Comparison of ENCODE assay signal across 14 mouse cellular contexts in genomic region chr4:132569115-132569514, GRCm38 (mm10). TPM values are rescaled to one million over a fixed set of nuclear protein-coding genes. Genes with fewer than 3 reads are reported as not detected.
DNase-seq lines count a peak whose midpoint lies in the region; ATAC-seq and TF ChIP-seq lines count a peak whose summit lies in the region.
"Had no signal": no experiment of that assay in that cellular context is flagged by ENCODE, and none has a peak within 500 bp of the region (broad histone marks: within the 10 kb centered on the region; RNA-seq: fewer than 3 reads in every experiment).

No protein-coding gene starts in this region.

- ATAC-seq in heart, postnatal 0 days (ENCODE audit: insufficient read depth, low read depth), result no peak
- no peak for ATAC-seq in midbrain, postnatal 0 days (ENCODE audit: low FRiP score)
- no peak for ATAC-seq in megakaryocyte-erythroid progenitor cell, adult 5-6 weeks (replicated peaks; ENCODE audit: low FRiP score, low TSS enrichment, poor library complexity, severe bottlenecking)
- ATAC-seq: forebrain, embryonic 15.5 days had no signal

- TF ChIP-seq CTCF in heart, postnatal 0 days (IDR thresholded peaks at IDR 0.05; ENCODE audit: low read depth), result peak; percentile 34
- TF ChIP-seq CTCF in midbrain, postnatal 0 days (IDR thresholded peaks at IDR 0.05), result peak; percentile 54
- peak; percentile 60; the same call in 1 of the 2 replicates for TF ChIP-seq CTCF in small intestine, adult 2 months (IDR thresholded peaks at IDR 0.05; ENCODE audit: extremely low read depth, insufficient read length, insufficient replicate concordance, low read depth, low read length)

- H3K36me3 ChIP-seq in heart, postnatal 0 days (replicated peaks; ENCODE audit: control insufficient read depth, insufficient read depth, low read length), result no peaks in the 10 kb centered on the region
- H3K36me3 ChIP-seq in midbrain, postnatal 0 days (ENCODE audit: insufficient read depth, low read length), result no peaks in the 10 kb centered on the region
- H3K36me3 ChIP-seq in midbrain, embryonic 10.5 days, result no peaks in the 10 kb centered on the region
- H3K36me3 ChIP-seq in small intestine, adult 2 months (ENCODE audit: control insufficient read depth, insufficient read depth, low read length), result no peaks in the 10 kb centered on the region
- H3K36me3 ChIP-seq: forebrain, embryonic 15.5 days; kidney, embryonic 15.5 days; limb, embryonic 15.5 days had no signal

- intact Hi-C loops in heart, postnatal 25 days (cut with DNase I), result no loop called here

- H3K4me1 ChIP-seq in heart, postnatal 0 days (ENCODE audit: control insufficient read depth, insufficient read depth), result peaks cover 7% of the 10 kb centered on the region
- no peaks in the 10 kb centered on the region for H3K4me1 ChIP-seq in midbrain, postnatal 0 days (ENCODE audit: insufficient read depth, low read length)
- H3K4me1 ChIP-seq in midbrain, embryonic 10.5 days, result peaks cover 3% of the 10 kb centered on the region; the same call in 1 of the 2 replicates
- peaks cover 15% of the 10 kb centered on the region; the same call in 1 of the 2 replicates for H3K4me1 ChIP-seq in small intestine, adult 2 months (ENCODE audit: control insufficient read depth, insufficient read depth, insufficient read length, low read length)
- H3K4me1 ChIP-seq: kidney, embryonic 15.5 days had no signal

- no peak overlapping the region for H3K27ac ChIP-seq in heart, postnatal 0 days (ENCODE audit: low read depth)
- no peak overlapping the region for H3K27ac ChIP-seq in midbrain, postnatal 0 days (ENCODE audit: low read depth, low read length)
- no peak overlapping the region for H3K27ac ChIP-seq in midbrain, embryonic 10.5 days (replicated peaks)
- no peak overlapping the region for H3K27ac ChIP-seq in small intestine, adult 2 months (ENCODE audit: insufficient read depth, low read depth, low read length)
- H3K27ac ChIP-seq: forebrain, embryonic 15.5 days; kidney, embryonic 15.5 days; limb, embryonic 15.5 days had no signal

- WGBS in heart, postnatal 0 days, result 89% methylated on average over 5 of the region's 5 CpGs
- 82% methylated on average over 5 of the region's 5 CpGs for WGBS in midbrain, postnatal 0 days
- 88% methylated on average over 5 of the region's 5 CpGs for WGBS in midbrain, embryonic 10.5 days
- WGBS in small intestine, adult 2 months, result 94% methylated on average over 5 of the region's 5 CpGs

- TF ChIP-seq EP300 in heart, postnatal 0 days (IDR thresholded peaks at IDR 0.05; ENCODE audit: low read depth), result no peak

- no peak overlapping the region for H3K9ac ChIP-seq in heart, postnatal 0 days (replicated peaks; ENCODE audit: low read depth, low read length)
- H3K9ac ChIP-seq in midbrain, postnatal 0 days (replicated peaks; ENCODE audit: low read length, poor library complexity, severe bottlenecking), result no peak overlapping the region
- H3K9ac ChIP-seq: forebrain, embryonic 15.5 days; kidney, embryonic 15.5 days; limb, embryonic 15.5 days had no signal

- no peak for TF ChIP-seq POLR2A in small intestine, adult 2 months (IDR thresholded peaks at IDR 0.05; ENCODE audit: low read depth, low read length)

- no peak overlapping the region for H3K4me2 ChIP-seq in heart, postnatal 0 days (ENCODE audit: low read depth, low read length)
- no peak overlapping the region for H3K4me2 ChIP-seq in midbrain, postnatal 0 days (ENCODE audit: low read depth, low read length, poor library complexity, severe bottlenecking)
- H3K4me2 ChIP-seq: forebrain, embryonic 15.5 days; kidney, embryonic 15.5 days; limb, embryonic 15.5 days had no signal

- H3K27me3 ChIP-seq in heart, postnatal 0 days (ENCODE audit: control insufficient read depth, insufficient read depth, low read length), result no peaks in the 10 kb centered on the region
- H3K27me3 ChIP-seq in midbrain, postnatal 0 days (ENCODE audit: insufficient read depth, low read length), result no peaks in the 10 kb centered on the region
- H3K27me3 ChIP-seq in midbrain, embryonic 10.5 days (ENCODE audit: low read depth, poor library complexity, severe bottlenecking), result no peaks in the 10 kb centered on the region
- H3K27me3 ChIP-seq in small intestine, adult 2 months (ENCODE audit: control insufficient read depth, insufficient read depth, low read length), result no peaks in the 10 kb centered on the region
- H3K27me3 ChIP-seq: forebrain, embryonic 15.5 days; kidney, embryonic 15.5 days; limb, embryonic 15.5 days had no signal

- DNase-seq in heart, postnatal 0 days (ENCODE audit: low spot score), result no peak
- DNase-seq in heart, postnatal 25 days (ENCODE audit: low spot score), result no peak
- no peak for DNase-seq in midbrain, postnatal 0 days (ENCODE audit: low spot score)
- DNase-seq in midbrain, embryonic 10.5 days (ENCODE audit: low spot score), result no peak
- DNase-seq in NIH3T3 (ENCODE audit: low read depth), result peak; percentile 14
- DNase-seq in cerebellum, postnatal 4 days (ENCODE audit: low spot score in 2 of 2), result no peak
- DNase-seq: adrenal gland, postnatal 10 days; cerebellum, adult 9-11 months; heart, postnatal 4 days had no signal

- H3K9me3 ChIP-seq in heart, postnatal 0 days (replicated peaks; ENCODE audit: control insufficient read depth, low read length), result no peaks in the 10 kb centered on the region
- no peaks in the 10 kb centered on the region for H3K9me3 ChIP-seq in midbrain, postnatal 0 days (ENCODE audit: low read length)
- peaks cover 3% of the 10 kb centered on the region; the same call in 1 of the 2 replicates for H3K9me3 ChIP-seq in midbrain, embryonic 10.5 days (replicated peaks)
- H3K9me3 ChIP-seq: forebrain, embryonic 15.5 days; kidney, embryonic 15.5 days; limb, embryonic 15.5 days had no signal

- no peak overlapping the region for H3K4me3 ChIP-seq in heart, postnatal 0 days (ENCODE audit: low read depth, low read length)
- no peak overlapping the region for H3K4me3 ChIP-seq in midbrain, postnatal 0 days (ENCODE audit: low read depth, low read length)
- no peak overlapping the region for H3K4me3 ChIP-seq in midbrain, embryonic 10.5 days
- H3K4me3 ChIP-seq in small intestine, adult 2 months (ENCODE audit: low read depth, low read length), result no peak overlapping the region
- H3K4me3 ChIP-seq: forebrain, embryonic 15.5 days; kidney, embryonic 15.5 days; limb, embryonic 15.5 days had no signal

RNA-seq across cellular contexts. Expression of gene Ptafr, which starts 5.2 kb away (rescaled TPM):
- total RNA-seq in heart, postnatal 0 days (2014; rRNA removed; ENCODE audit: low replicate concordance), result 0.08 and 1.5 TPM in 2 replicates
- polyA plus RNA-seq in heart, postnatal 0 days (2015; fragmentation: Nextera tagmentation; extraction: Ambion mirVana), result 0.61 and 0.71 TPM in 2 replicates
- 1 to 10 TPM; 1.6 to 2.1 TPM for total RNA-seq in heart, postnatal 25 days (2021)
- total RNA-seq in midbrain, postnatal 0 days (2014; rRNA removed), result 0.66 and 1.1 TPM in 2 replicates
- polyA plus RNA-seq in midbrain, postnatal 0 days (2015; fragmentation: Nextera tagmentation; extraction: Ambion mirVana), result 0.26 and 0.56 TPM in 2 replicates
- 0.41 and 0.56 TPM in 2 replicates for polyA plus RNA-seq in midbrain, embryonic 10.5 days (2016; fragmentation: Nextera tagmentation; extraction: Ambion mirVana)
- 2.9 and 3.1 TPM in 2 replicates for polyA plus RNA-seq in small intestine, adult 2 months (2012; rRNA removed)
- total RNA-seq in megakaryocyte-erythroid progenitor cell, adult 5-6 weeks (2014; fragmentation: Nextera tagmentation), result not detected in 2 replicates
- total RNA-seq in megakaryocyte-erythroid progenitor cell, adult 5-6 weeks (2017), result 0.23 TPM in 1 of 2 replicates, not detected in the other

RNA-seq across cellular contexts. Expression of gene Dnajc8, which starts 33.8 kb away (rescaled TPM):
- total RNA-seq in heart, postnatal 0 days (2014; rRNA removed; ENCODE audit: low replicate concordance), result 64.0 and 104 TPM in 2 replicates
- polyA plus RNA-seq in heart, postnatal 0 days (2015; fragmentation: Nextera tagmentation; extraction: Ambion mirVana), result 94.1 and 96.2 TPM in 2 replicates
- total RNA-seq in heart, postnatal 25 days (2021), result 10 to 100 TPM; 49.4 to 57.1 TPM
- total RNA-seq in midbrain, postnatal 0 days (2014; rRNA removed), result 89.1 and 101 TPM in 2 replicates
- 168 and 169 TPM in 2 replicates for polyA plus RNA-seq in midbrain, postnatal 0 days (2015; fragmentation: Nextera tagmentation; extraction: Ambion mirVana)
- 203 and 216 TPM in 2 replicates for polyA plus RNA-seq in midbrain, embryonic 10.5 days (2016; fragmentation: Nextera tagmentation; extraction: Ambion mirVana)
- polyA plus RNA-seq in small intestine, adult 2 months (2012; rRNA removed), result 5.0 and 9.0 TPM in 2 replicates
- total RNA-seq in megakaryocyte-erythroid progenitor cell, adult 5-6 weeks (2014; fragmentation: Nextera tagmentation), result 160 and 183 TPM in 2 replicates
- total RNA-seq in megakaryocyte-erythroid progenitor cell, adult 5-6 weeks (2017), result 481 and 593 TPM in 2 replicates

RNA-seq across cellular contexts. Expression of gene Atpif1, which starts 35.7 kb away (rescaled TPM):
- 340 and 524 TPM in 2 replicates for total RNA-seq in heart, postnatal 0 days (2014; rRNA removed; ENCODE audit: low replicate concordance)
- polyA plus RNA-seq in heart, postnatal 0 days (2015; fragmentation: Nextera tagmentation; extraction: Ambion mirVana), result 2,178 and 2,289 TPM in 2 replicates
- total RNA-seq in heart, postnatal 25 days (2021), result 100 to 1,000 TPM; 301 to 320 TPM
- total RNA-seq in midbrain, postnatal 0 days (2014; rRNA removed), result 800 and 923 TPM in 2 replicates
- polyA plus RNA-seq in midbrain, postnatal 0 days (2015; fragmentation: Nextera tagmentation; extraction: Ambion mirVana), result 1,645 and 1,681 TPM in 2 replicates
- polyA plus RNA-seq in midbrain, embryonic 10.5 days (2016; fragmentation: Nextera tagmentation; extraction: Ambion mirVana), result 965 and 979 TPM in 2 replicates
- 63.8 and 147 TPM in 2 replicates for polyA plus RNA-seq in small intestine, adult 2 months (2012; rRNA removed)
- total RNA-seq in megakaryocyte-erythroid progenitor cell, adult 5-6 weeks (2014; fragmentation: Nextera tagmentation), result 1,479 and 1,723 TPM in 2 replicates
- total RNA-seq in megakaryocyte-erythroid progenitor cell, adult 5-6 weeks (2017), result 2,914 and 3,482 TPM in 2 replicates

RNA-seq across cellular contexts. Expression of gene Sesn2, which starts 58.8 kb away (rescaled TPM):
- total RNA-seq in heart, postnatal 0 days (2014; rRNA removed; ENCODE audit: low replicate concordance), result 6.2 and 8.9 TPM in 2 replicates
- polyA plus RNA-seq in heart, postnatal 0 days (2015; fragmentation: Nextera tagmentation; extraction: Ambion mirVana), result 5.0 and 5.2 TPM in 2 replicates
- total RNA-seq in heart, postnatal 25 days (2021), result 1 to 10 TPM; 2.5 to 3.3 TPM
- 21.4 and 21.6 TPM in 2 replicates for total RNA-seq in midbrain, postnatal 0 days (2014; rRNA removed)
- 17.7 and 18.2 TPM in 2 replicates for polyA plus RNA-seq in midbrain, postnatal 0 days (2015; fragmentation: Nextera tagmentation; extraction: Ambion mirVana)
- polyA plus RNA-seq in midbrain, embryonic 10.5 days (2016; fragmentation: Nextera tagmentation; extraction: Ambion mirVana), result 13.0 and 14.7 TPM in 2 replicates
- polyA plus RNA-seq in small intestine, adult 2 months (2012; rRNA removed), result 4.0 and 6.7 TPM in 2 replicates
- total RNA-seq in megakaryocyte-erythroid progenitor cell, adult 5-6 weeks (2014; fragmentation: Nextera tagmentation), result 7.3 and 9.3 TPM in 2 replicates
- total RNA-seq in megakaryocyte-erythroid progenitor cell, adult 5-6 weeks (2017), result 2.6 and 3.8 TPM in 2 replicates
